Mouse (Mus musculus): ENCODE measurements around the gene Elof1.

DNA sequence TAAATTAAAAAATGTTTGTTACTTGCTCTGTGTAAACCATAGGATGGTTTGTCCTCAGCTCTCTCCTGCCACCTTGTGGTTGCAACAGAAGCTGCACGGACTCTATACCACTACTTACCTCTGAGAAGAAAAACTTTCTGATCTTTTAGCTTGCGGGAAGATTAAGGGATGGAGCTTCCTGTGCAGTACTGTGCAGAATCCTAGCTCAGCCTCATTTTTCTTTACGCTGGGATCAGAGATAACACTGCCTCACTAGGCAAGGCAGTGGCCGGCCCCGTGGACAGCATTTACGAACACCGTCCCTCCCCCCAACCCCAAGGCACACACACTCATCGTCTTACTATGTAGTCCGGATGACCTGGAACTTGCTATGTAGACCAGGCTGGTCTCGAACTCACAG lies 38.6 kb upstream of the Elof1 start:
- TF ChIP-seq CTCF (IDR thresholded peaks at IDR 0.05; ENCODE audit: low read depth, low read length) (peak; percentile 64), POLR2AphosphoS5 (IDR thresholded peaks at IDR 0.05; ENCODE audit: insufficient replicate concordance, low read depth, low read length) (no peak)

Data from G1E (cell line).